Mouse (Mus musculus): ENCODE measurements around the gene Rps3a1.

Rps3a1 gene

DNA sequence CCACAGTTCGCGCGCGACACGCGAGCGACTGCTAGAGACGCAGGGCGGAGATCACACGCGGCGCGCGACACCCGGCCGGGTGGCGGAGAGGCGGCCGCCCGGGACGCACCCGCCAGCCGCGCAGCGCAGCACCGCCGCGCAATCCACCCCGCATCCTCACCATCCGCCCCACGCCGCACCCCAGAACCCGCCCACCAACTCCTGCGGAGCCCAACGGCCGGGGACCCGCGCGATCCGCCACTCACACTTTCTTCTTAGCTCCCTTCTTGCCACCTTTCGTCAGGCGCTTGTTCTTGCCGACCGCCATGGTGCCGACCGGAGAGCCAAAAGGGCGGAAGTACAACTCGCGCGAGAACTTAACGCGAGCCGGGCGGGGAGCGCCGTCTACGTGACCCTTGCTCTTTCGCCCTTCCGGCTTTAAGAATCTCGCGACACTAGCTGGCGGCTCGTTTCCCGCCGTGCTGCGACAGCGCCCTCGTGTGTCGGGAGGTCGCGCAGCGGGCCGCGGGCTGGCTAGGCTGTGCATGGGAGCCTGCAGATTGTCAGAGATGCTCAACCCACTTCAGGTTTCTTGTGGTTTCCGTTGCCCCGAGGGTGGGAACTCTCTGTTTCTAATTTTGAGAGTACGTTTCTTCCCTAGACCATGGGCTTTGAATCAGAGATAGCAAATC, at the start of gene Rps3a1:
Gene Rps3a1 (minus strand): TSS at position 440 of the 671 bp plus-strand sequence.
- peak; percentile 98 for DNase-seq (ENCODE audit: low spot score)

- no peak for DNase-seq (ENCODE audit: low spot score)
Observed at GRCm38 (mm10) chr3:86187736-86188389, 45.4 kb upstream of the Rps3a1 start.

DNA sequence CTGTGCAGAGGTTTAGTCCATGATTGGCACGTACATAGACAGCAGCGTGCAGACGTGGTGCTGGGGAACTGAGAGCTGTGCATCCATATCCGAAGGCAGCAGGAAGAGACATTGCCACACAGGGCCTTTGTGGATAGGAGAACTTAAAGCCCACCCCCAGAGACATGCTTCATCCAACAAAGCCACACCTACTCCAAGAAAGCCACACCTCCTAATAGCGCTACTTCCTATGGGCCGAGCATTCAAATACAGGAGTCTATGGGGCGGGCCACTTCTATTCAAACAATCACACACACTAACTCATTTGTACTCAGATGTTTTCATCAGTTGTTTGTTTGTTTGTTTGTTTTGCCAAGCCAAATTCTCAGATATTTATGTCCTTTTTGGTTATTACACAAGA, 42.0 kb upstream of the Rps3a1 start:
- no peak for DNase-seq (ENCODE audit: low spot score)

DNA sequence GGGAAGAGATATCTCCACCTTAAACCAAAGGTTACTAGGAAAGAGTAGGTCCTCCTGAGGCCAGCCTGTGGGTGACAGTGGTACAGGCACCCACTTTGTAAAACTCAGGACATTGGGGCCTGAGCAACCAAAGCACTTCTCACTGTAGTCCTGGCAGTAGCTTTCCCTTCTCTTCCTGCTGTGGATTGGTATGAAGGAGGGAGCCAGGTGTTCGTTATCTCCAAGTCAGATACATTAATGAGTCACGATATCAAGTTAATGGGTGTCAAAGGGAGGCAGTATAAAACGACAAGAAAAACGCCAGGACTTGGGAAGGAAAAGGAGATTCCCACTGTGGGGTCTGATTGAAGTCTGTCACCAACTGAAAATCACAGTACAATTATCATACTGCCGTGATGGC, 38.6 kb upstream of the Rps3a1 start:
- DNase-seq (ENCODE audit: low spot score), result no peak

DNA sequence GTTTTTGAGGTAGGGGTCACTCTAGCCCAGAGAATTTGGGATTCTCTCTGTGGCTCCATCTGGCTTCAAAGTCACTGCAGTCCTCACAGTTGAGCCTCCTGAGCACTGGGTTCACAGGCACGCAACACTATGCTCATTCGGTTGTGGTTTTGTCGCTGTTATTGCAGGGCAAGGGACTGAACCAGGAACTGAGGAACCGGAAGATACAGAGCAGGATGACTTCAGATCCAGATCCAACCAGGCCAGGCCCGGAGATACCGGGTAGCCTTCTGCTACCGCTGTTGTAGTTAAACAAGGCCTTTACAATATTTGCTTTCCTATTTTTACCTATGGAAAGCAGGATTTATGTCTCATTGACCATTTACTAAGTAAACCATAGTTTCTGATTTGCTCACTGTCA, 37.2 kb upstream of the Rps3a1 start:
- DNase-seq (ENCODE audit: low spot score), result no peak

- no peak for DNase-seq (ENCODE audit: low spot score)
Observed at GRCm38 (mm10) chr3:86168841-86169425, 26.4 kb upstream of the Rps3a1 start.

- DNase-seq (ENCODE audit: low spot score), result no peak
Observed at GRCm38 (mm10) chr3:86149521-86149920, 7.0 kb upstream of the Rps3a1 start.

DNA sequence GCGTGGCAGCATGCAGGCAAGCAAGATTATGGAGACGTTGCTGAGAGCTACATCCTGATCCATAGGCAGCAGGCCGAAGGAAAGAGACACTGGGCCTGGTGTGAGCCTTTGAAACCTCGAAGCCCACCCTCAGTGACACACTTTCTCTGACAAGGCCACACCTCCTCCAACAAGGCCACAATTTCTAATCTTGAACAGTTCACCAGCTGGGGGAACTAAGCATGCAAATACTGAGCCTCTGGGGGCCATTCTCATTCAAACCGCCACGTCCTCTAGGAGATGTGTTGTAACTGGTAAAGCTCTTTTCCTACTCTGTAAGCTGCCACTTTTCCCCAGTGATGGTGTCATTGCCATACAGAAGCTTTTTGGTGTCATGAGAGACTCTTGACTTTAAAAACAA, 6.6 kb upstream of the Rps3a1 start:
- no peak for DNase-seq (ENCODE audit: low spot score)

- no peak for DNase-seq (ENCODE audit: low spot score)
Observed at GRCm38 (mm10) chr3:86143343-86143742, 841 bp upstream of the Rps3a1 start.

GRCm38 (mm10) chr3:86142934-86143317, 424 bp upstream of the Rps3a1 start:
- DNase-seq (ENCODE audit: low spot score), result no peak

- DNase-seq (ENCODE audit: low spot score), result no peak
Observed at GRCm38 (mm10) chr3:86141886-86142262, 628 bp downstream of the Rps3a1 start.

DNA sequence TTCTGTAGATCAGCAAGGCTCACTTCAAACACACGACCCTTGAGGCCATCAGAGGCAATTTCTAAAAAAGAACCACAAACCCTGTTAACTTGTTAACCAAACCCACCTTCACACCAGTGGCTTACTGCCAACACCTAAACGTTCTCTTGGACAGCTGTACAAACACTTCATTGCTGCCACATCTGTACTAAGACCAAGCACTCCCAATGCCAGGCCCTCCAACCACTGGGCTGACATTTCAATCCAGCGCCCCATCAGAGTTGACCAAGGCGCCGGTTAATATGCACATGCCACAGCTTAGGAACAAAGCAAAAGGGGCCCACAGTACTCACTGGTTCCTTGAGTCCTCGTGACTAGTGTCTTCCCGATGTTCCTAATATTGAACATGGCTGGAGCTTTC, 1.1 kb downstream of the Rps3a1 start:
- DNase-seq (ENCODE audit: low spot score), result no peak

DNA sequence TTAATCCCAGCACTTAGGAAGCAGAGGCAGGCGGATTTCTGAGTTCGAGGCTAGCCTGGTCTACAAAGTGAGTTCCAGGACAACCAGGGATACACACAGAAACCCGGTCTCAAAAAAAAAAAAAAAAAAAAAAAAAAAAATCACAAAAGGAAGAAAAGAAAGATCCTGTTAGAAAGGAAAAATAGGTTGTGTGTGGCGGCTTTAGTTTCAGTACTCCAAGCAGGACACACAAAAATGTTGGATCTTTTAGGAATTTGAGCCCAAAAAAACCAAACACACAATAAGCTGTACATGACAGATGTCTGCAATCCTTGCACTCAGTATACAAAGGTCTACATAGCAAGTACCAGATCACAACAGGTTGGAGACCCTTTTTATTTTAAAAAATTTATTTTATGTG, 2.8 kb downstream of the Rps3a1 start:
- DNase-seq (ENCODE audit: low spot score), result no peak

- DNase-seq (ENCODE audit: low spot score), result no peak
Observed at GRCm38 (mm10) chr3:86136936-86137574, 5.4 kb downstream of the Rps3a1 start.

- DNase-seq (ENCODE audit: low spot score), result no peak
Observed at GRCm38 (mm10) chr3:86135886-86136563, 6.5 kb downstream of the Rps3a1 start.

GRCm38 (mm10) chr3:86134939-86135638, 7.4 kb downstream of the Rps3a1 start:
- no peak for DNase-seq (ENCODE audit: low spot score)

GRCm38 (mm10) chr3:86129757-86130156, 12.7 kb downstream of the Rps3a1 start:
- DNase-seq (ENCODE audit: low spot score), result peak; percentile 70

DNA sequence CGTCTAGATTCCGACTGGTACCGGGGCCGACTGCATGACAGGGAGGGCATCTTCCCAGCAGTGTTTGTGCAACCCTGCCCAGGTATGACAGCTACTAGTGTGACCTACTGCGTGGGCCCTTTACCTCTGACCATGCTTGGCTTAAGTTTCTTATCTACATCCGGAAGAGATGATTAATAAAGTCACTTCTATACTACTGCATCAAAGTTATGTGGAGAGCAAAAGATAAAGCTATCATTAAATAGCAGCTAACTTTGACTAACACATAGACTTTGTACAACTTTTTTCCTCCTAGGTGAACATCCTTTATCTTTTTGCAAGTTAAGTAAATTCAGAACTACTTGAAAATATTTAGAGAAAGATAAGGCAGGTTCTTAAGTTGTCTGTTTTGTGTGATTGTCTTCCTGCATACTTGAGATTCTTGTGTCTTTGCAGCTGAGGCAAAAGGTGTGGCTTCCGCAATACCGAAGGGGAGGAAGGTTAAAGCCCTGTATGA, 19.2 kb downstream of the Rps3a1 start:
- DNase-seq (ENCODE audit: low spot score), result no peak

- DNase-seq (ENCODE audit: low spot score), result no peak
Observed at GRCm38 (mm10) chr3:86122156-86122555, 20.3 kb downstream of the Rps3a1 start.

GRCm38 (mm10) chr3:86119237-86119932, 23.1 kb downstream of the Rps3a1 start:
- DNase-seq (ENCODE audit: low spot score), result peak; percentile 25

DNA sequence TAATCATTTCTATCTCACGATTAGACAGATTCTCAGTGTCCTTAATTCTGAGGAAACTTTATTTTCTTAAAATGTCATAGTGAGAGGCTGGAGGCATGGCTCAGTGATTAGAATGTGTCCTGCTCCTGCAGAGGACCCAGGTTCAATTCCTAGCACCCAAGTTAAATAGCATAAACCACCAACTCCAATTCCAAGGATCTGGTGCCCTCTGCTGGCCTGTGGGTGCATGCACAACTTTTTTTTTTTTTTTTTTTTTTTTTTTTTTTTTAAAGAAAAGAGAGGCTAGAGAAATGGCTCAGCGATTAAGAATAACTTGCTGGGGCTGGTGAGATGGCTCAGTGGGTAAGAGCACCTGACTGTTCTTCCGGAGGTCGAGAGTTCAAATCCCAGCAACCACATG, 25.6 kb downstream of the Rps3a1 start:
- no peak for DNase-seq (ENCODE audit: low spot score)

All from urinary bladder, postnatal 14 days (tissue).